Mouse (Mus musculus): ENCODE results near the gene Gnb5. TPM values are rescaled to one million over a fixed set of nuclear protein-coding genes. Genes with fewer than 3 reads are reported as not detected.

Gene Gnb5
- polyA plus RNA-seq, 1 experiment from 2014 or later: 27.9 TPM

- Histone ChIP-seq H3K4me3 (ENCODE audit: low read length) (no peak overlapping the region), H3K9me3 (ENCODE audit: control insufficient read depth, low read length) (0 out of 2 replicates have a peak, but pooled peaks cover under 1% of the 10 kb centered on the region), H3K27ac (ENCODE audit: low read depth, low read length) (no peak overlapping the region), H3K4me1 (ENCODE audit: control insufficient read depth, insufficient read depth, low read length) (no peaks in the 10 kb centered on the region), H3K36me3 (ENCODE audit: control insufficient read depth, insufficient read depth, low read length) (no peaks in the 10 kb centered on the region), H3K9ac (ENCODE audit: low read depth, low read length) (no peak overlapping the region), H3K27me3 (ENCODE audit: control insufficient read depth, insufficient read depth, low read length) (no peaks in the 10 kb centered on the region), H3K4me2 (replicated peaks; ENCODE audit: low read depth, low read length) (no peak overlapping the region)
- ATAC-seq (ENCODE audit: low FRiP score, low TSS enrichment): no peak
- WGBS: 94% methylated on average over 9 of the region's 9 CpGs
Observed at GRCm38 (mm10) chr9:75375606-75376005, 69.5 kb downstream of the Gnb5 start.

GRCm38 (mm10) chr9:75376428-75376827 lies 70.3 kb downstream of the Gnb5 start:
- H3K4me2 ChIP-seq (replicated peaks; ENCODE audit: low read depth, low read length): no peak overlapping the region
- no peak overlapping the region for H3K9ac ChIP-seq (ENCODE audit: low read depth, low read length)
- H3K9me3 ChIP-seq (ENCODE audit: control insufficient read depth, low read length): no peaks in the 10 kb centered on the region
- 80% methylated on average over 1 of the region's 1 CpGs for WGBS
- no peaks in the 10 kb centered on the region for H3K27me3 ChIP-seq (ENCODE audit: control insufficient read depth, insufficient read depth, low read length)
- ATAC-seq (ENCODE audit: low FRiP score, low TSS enrichment): no peak
- H3K27ac ChIP-seq (ENCODE audit: low read depth, low read length): no peak overlapping the region
- no peak overlapping the region for H3K4me3 ChIP-seq (ENCODE audit: low read length)
- H3K4me1 ChIP-seq (ENCODE audit: control insufficient read depth, insufficient read depth, low read length): no peaks in the 10 kb centered on the region
- H3K36me3 ChIP-seq (ENCODE audit: control insufficient read depth, insufficient read depth, low read length): no peaks in the 10 kb centered on the region

GRCm38 (mm10) chr9:75378774-75379173 lies 72.7 kb downstream of the Gnb5 start:
- no peaks in the 10 kb centered on the region for H3K27me3 ChIP-seq (ENCODE audit: control insufficient read depth, insufficient read depth, low read length)
- H3K9me3 ChIP-seq (ENCODE audit: control insufficient read depth, low read length): no peaks in the 10 kb centered on the region
- no peak overlapping the region for H3K9ac ChIP-seq (ENCODE audit: low read depth, low read length)
- no peaks in the 10 kb centered on the region for H3K4me1 ChIP-seq (ENCODE audit: control insufficient read depth, insufficient read depth, low read length)
- H3K4me2 ChIP-seq (replicated peaks; ENCODE audit: low read depth, low read length): no peak overlapping the region
- WGBS: 75% methylated on average over 2 of the region's 2 CpGs
- no peak overlapping the region for H3K27ac ChIP-seq (ENCODE audit: low read depth, low read length)
- H3K36me3 ChIP-seq (ENCODE audit: control insufficient read depth, insufficient read depth, low read length): no peaks in the 10 kb centered on the region
- ATAC-seq (ENCODE audit: low FRiP score, low TSS enrichment): no peak
- H3K4me3 ChIP-seq (ENCODE audit: low read length): no peak overlapping the region

- 92% methylated on average over 14 of the region's 14 CpGs for WGBS
- Histone ChIP-seq H3K27me3 (ENCODE audit: control insufficient read depth, insufficient read depth, low read length) (no peaks in the 10 kb centered on the region), H3K4me1 (ENCODE audit: control insufficient read depth, insufficient read depth, low read length) (no peaks in the 10 kb centered on the region), H3K9me3 (ENCODE audit: control insufficient read depth, low read length) (no peaks in the 10 kb centered on the region), H3K9ac (ENCODE audit: low read depth, low read length) (no peak overlapping the region), H3K36me3 (ENCODE audit: control insufficient read depth, insufficient read depth, low read length) (peaks cover 9% of the 10 kb centered on the region; the same call in 1 of the 2 replicates), H3K27ac (ENCODE audit: low read depth, low read length) (no peak overlapping the region), H3K4me2 (replicated peaks; ENCODE audit: low read depth, low read length) (no peak overlapping the region), H3K4me3 (ENCODE audit: low read length) (no peak overlapping the region)
- ATAC-seq (ENCODE audit: low FRiP score, low TSS enrichment): no peak
Observed at GRCm38 (mm10) chr9:75382825-75383224, 76.7 kb downstream of the Gnb5 start.

DNA sequence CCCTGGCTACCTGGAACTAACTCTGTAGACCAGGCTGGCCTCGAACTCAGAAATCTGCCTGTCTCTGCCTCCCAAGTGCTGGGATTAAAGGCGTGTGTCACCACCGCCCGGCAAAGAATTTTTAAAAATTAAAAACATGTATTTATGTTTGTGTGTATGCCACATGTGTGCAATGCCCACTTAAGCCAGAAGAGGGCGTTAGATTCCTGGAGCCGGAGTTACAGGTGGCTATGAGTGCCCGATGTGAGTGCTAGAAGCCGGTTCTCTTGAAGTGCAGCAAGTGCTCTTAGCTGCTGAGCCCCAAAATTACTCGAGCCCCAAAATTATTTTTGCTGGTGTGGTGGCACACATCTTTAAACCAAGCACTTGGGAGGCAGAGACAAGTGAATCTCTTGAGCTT lies 77.7 kb downstream of the Gnb5 start:
- Histone ChIP-seq H3K4me2 (replicated peaks; ENCODE audit: low read depth, low read length) (no peak overlapping the region), H3K9me3 (ENCODE audit: control insufficient read depth, low read length) (no peaks in the 10 kb centered on the region), H3K9ac (ENCODE audit: low read depth, low read length) (no peak overlapping the region), H3K27me3 (ENCODE audit: control insufficient read depth, insufficient read depth, low read length) (no peaks in the 10 kb centered on the region), H3K4me1 (ENCODE audit: control insufficient read depth, insufficient read depth, low read length) (no peaks in the 10 kb centered on the region), H3K4me3 (ENCODE audit: low read length) (no peak overlapping the region), H3K36me3 (ENCODE audit: control insufficient read depth, insufficient read depth, low read length) (peaks cover 14% of the 10 kb centered on the region), H3K27ac (ENCODE audit: low read depth, low read length) (no peak overlapping the region)
- WGBS: 82% methylated on average over 9 of the region's 9 CpGs
- ATAC-seq (ENCODE audit: low FRiP score, low TSS enrichment): no peak

DNA sequence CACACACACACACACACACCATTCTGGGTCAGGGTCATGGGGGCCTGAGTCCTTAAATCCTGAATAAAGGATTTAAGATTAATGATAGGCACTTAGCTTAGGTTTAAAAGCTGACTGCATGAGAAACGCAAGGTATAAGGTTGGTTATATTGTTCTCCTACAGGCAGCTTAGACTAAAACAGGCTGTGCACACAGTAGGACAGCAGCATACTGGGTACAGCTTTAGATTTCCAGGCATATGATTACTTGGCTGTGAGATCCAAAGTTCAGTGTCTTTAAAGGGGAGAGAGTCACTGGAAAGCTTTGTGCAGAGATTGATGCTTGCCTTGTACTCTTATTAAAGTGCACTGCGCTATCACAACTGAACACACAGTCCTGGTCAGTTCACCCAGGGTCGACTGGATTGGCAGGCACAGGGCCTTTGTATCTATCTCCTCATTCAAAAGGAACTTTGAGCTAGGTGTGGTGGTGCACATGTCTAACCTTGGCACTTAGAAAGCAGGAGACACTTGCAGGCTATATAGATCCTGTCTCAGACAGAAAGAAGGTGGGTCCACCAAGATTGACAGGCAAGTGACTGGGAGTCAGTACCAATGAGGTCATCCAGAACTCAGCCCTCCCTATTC lies 78.4 kb downstream of the Gnb5 start:
- Histone ChIP-seq H3K36me3 (ENCODE audit: control insufficient read depth, insufficient read depth, low read length) (peaks cover 21% of the 10 kb centered on the region), H3K27ac (ENCODE audit: low read depth, low read length) (no peak overlapping the region), H3K27me3 (ENCODE audit: control insufficient read depth, insufficient read depth, low read length) (no peaks in the 10 kb centered on the region), H3K9ac (ENCODE audit: low read depth, low read length) (no peak overlapping the region), H3K4me3 (ENCODE audit: low read length) (no peak overlapping the region), H3K9me3 (ENCODE audit: control insufficient read depth, low read length) (no peaks in the 10 kb centered on the region), H3K4me2 (replicated peaks; ENCODE audit: low read depth, low read length) (no peak overlapping the region), H3K4me1 (ENCODE audit: control insufficient read depth, insufficient read depth, low read length) (no peaks in the 10 kb centered on the region)
- 84% methylated on average over 3 of the region's 3 CpGs for WGBS
- no peak for ATAC-seq (ENCODE audit: low FRiP score, low TSS enrichment)

DNA sequence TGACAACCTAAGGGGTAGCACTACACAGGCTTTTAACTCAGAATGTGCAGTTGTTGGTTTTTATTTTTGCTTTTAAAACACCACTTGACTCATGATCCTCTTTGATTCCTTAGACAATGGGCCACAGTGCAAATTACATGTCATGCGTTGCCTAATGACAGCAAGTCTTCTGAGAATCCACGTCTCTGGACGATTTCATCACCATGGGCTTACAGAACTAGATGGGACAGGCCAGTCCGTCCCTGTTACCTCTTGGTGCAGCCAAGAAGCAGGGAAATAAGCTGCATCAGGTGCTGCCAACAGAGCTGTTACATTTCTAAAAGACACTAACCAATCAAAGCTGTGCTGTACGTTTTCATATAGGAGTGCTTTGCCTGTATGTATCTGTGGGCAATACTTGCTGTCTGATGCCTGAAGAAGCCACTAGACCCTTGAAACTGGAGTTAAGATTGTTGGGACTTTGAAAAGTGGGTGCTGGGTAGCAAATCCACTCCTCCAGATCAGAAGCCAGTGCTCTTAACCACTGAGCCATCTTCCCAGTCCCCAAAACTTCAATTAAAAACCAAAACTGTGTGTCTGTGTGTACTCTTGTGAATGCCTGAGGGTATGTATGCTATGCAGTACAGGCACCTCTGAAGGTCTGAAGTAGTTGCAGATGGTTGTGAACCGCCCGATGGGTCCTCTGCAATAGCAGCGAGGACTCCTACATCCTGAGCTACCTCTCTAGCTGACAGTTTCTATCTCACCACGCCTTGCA lies 79.3 kb downstream of the Gnb5 start:
- no peak overlapping the region for H3K27ac ChIP-seq (ENCODE audit: low read depth, low read length)

GRCm38 (mm10) chr9:75393251-75393650 lies 87.2 kb downstream of the Gnb5 start:
- ATAC-seq (ENCODE audit: low FRiP score, low TSS enrichment): no peak
- no peak overlapping the region for H3K4me3 ChIP-seq (ENCODE audit: low read length)
- no peaks in the 10 kb centered on the region for H3K9me3 ChIP-seq (ENCODE audit: control insufficient read depth, low read length)
- no peak overlapping the region for H3K4me2 ChIP-seq (replicated peaks; ENCODE audit: low read depth, low read length)
- no peaks in the 10 kb centered on the region for H3K4me1 ChIP-seq (ENCODE audit: control insufficient read depth, insufficient read depth, low read length)
- no peaks in the 10 kb centered on the region for H3K27me3 ChIP-seq (ENCODE audit: control insufficient read depth, insufficient read depth, low read length)
- H3K27ac ChIP-seq (ENCODE audit: low read depth, low read length): no peak overlapping the region
- peaks cover 85% of the 10 kb centered on the region for H3K36me3 ChIP-seq (ENCODE audit: control insufficient read depth, insufficient read depth, low read length)
- WGBS: 87% methylated on average over 12 of the region's 12 CpGs
- H3K9ac ChIP-seq (ENCODE audit: low read depth, low read length): no peak overlapping the region

More for the DNA sequence above, 79.3 kb downstream of the Gnb5 start:
- H3K9me3 ChIP-seq (ENCODE audit: control insufficient read depth, low read length): no peaks in the 10 kb centered on the region
- no peak overlapping the region for H3K4me3 ChIP-seq (ENCODE audit: low read length)
- 87% methylated on average over 9 of the region's 9 CpGs for WGBS
- no peak for ATAC-seq (ENCODE audit: low FRiP score, low TSS enrichment)
- no peak overlapping the region for H3K9ac ChIP-seq (ENCODE audit: low read depth, low read length)
- no peaks in the 10 kb centered on the region for H3K27me3 ChIP-seq (ENCODE audit: control insufficient read depth, insufficient read depth, low read length)
- no peak overlapping the region for H3K4me2 ChIP-seq (replicated peaks; ENCODE audit: low read depth, low read length)
- peaks cover 30% of the 10 kb centered on the region for H3K36me3 ChIP-seq (ENCODE audit: control insufficient read depth, insufficient read depth, low read length)
- H3K4me1 ChIP-seq (ENCODE audit: control insufficient read depth, insufficient read depth, low read length): no peaks in the 10 kb centered on the region

Measured in kidney, embryonic 14.5 days (tissue).